Mouse (Mus musculus): ENCODE data around the gene B230118H07Rik.

B230118H07Rik gene

DNA sequence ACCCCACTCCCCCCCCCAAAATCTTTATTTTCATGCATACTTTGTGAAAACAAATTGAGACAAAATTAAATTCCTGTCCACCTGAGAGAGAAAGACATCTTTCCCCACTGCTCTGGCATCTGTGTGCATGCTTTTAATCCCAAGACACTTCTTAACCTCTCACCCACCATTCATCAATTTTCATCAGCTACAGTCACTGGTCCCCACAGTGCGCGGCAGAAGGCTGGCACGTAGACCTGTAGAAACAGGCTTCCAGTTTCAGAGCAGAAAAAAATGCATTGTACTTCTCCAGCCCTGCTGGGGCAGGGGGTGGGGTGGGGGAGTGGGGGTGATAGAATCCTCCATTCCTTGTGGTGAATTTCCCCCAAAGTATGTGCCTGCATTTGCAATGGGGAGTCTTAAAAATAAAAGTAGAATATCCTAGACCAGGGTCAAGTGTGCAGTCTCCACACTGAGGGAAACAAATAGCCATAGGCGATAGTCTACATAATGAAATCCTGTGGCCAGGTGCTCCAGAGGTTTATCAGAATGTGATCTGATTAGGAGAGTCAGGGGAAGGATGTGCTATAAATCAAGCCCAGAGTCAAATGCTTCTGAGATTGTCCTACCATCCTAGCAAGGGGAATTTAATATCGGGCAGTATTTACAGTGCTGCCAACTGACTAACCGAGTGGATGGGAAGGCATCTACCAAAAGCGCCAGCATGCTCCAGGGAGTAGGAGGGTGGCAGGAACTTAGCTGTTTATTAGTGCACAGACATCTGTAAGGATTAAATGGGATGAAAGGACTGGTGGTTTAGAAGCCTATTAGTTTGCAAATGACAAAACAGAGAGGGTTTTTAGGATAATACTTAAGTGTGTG lies 10.1 kb downstream of the B230118H07Rik start:
- DNase-seq (ENCODE audit: low spot score): no peak

DNA sequence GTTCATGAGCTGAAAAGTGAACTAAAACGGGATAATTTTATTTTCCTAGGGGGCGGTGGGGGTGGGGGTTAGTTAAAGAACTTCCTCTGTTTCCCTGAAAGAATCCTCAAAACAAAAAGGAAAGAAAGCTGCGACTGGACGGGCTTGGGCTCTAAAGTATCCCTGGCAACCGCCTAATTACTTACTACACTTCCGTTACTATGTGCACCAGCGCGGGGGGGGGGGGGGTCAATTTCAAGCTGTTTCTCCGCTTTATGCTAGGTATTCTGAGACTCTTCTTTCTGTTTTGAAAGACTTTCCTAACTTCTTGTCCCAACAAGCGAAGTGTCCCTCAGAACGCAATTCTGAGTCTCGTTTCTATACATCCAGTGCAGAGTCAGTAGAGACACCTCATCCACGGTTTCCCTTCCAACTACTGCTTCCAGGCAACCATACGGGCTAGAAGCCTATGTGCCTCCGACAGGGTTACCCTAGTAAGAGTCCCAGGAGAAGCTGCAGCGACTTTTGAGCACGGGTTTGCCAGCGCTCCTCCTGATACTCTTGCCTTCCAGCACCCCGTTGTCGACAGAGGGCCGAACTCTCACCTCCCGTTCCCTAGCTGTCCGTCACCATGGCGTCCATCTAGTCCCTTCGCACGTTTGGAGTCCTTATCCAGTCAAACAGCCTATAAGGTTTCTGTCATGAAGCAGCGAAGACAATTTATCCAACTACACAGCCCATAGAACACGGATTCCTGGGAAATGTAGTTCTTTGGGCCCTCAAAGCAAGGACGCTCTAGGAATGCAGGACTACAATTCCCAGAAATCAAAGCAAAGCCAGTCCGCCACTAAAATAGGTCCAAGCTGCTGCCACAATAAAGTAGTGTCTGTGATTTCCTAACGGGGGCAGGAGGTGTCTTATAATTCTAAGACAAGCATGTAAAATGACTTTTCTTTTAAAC lies 20.8 kb downstream of the B230118H07Rik start:
- DNase-seq (ENCODE audit: low spot score): peak; percentile 79

GRCm38 (mm10) chr2:101627227-101627626 lies 22.1 kb downstream of the B230118H07Rik start:
- no peak for DNase-seq (ENCODE audit: low spot score)

- no peak for DNase-seq (ENCODE audit: low spot score)
Observed at GRCm38 (mm10) chr2:101624526-101624925, 24.8 kb downstream of the B230118H07Rik start, which contains the start of gene Rag2. Gene Rag2, plus strand, starts transcription at chr2:101624718.

- DNase-seq (ENCODE audit: low spot score): no peak
Observed at GRCm38 (mm10) chr2:101624011-101624410, 25.3 kb downstream of the B230118H07Rik start.

DNA sequence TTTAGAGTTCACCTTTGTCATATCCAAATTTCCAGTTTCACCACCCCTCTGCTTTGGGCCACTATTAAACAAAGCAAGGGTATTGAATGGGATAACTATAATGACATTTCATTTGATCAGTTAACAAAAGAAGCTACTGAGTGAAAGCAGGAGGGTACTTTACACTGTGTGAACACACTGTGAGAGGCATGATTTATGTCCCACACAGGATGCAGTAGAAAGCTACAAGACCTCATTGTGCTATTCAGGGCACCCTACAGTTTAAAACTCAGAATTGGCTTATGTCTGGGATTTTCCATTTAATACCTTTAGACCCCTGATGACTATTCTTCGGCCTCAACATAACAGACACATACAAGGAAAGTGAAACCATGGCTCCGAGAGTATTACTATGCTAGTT lies 26.3 kb downstream of the B230118H07Rik start:
- DNase-seq (ENCODE audit: low spot score): no peak

GRCm38 (mm10) chr2:101621611-101622010 lies 27.7 kb downstream of the B230118H07Rik start:
- no peak for DNase-seq (ENCODE audit: low spot score)

DNA sequence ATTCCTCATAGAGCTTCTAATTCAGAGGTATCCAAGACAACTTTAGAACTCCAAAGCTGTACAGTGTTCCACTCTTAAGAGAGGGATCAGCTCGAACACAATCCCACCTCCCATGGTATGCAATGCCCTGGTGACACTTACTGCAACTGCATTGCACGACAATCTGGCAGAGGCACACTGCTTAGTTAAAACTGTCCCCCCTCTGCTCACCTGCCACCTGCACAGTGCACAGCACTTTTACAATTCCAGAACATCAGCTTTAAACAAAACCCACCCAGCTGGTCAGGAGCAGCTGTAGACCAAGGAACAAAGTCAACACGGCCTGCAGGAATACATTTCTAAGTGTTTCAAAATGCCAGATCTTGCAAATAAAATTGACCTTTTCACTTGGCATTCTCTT lies 28.4 kb downstream of the B230118H07Rik start:
- no peak for DNase-seq (ENCODE audit: low spot score)

- DNase-seq (ENCODE audit: low spot score): no peak
Observed at GRCm38 (mm10) chr2:101618373-101618772, 31.0 kb downstream of the B230118H07Rik start.

DNA sequence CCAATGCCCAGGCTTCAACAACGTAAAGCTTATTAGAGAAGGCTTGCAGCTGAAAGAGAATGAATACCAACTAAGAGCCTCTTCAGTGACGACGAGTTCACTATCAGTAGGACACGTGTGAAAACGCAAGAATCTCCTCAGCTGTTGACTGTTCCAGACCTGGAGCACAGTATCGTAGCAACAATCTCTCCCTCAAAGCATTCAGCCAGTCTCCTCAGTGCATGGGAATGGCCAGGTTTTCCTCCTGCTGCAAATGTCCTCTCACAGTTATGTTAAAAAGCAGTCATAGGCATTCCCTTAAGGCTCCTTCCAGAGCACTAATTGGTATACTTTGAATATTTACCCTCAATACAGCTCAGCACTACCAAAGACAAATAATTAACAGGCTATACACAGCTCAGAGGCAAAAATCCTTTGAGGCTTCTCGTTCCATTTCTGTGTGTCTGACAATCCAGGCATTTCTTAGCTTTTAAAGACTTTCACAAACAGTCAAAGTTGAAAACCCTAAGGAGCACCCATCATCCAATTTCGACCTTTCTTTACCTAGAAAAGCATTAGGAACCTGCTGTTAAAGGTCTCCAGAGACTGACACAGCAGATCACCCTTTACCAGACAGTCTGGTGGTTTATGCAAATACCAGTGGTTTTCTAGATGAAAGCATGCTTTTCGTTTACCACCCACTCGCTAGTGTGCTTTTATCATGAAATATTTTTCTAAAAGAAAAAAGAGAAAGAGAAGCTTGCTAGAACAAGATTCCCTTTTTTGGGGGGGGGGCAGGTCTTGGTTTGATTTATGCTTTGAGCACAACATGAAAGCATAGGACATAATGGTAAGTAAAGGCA lies 33.6 kb downstream of the B230118H07Rik start:
- DNase-seq (ENCODE audit: low spot score): peak; percentile 21

DNA sequence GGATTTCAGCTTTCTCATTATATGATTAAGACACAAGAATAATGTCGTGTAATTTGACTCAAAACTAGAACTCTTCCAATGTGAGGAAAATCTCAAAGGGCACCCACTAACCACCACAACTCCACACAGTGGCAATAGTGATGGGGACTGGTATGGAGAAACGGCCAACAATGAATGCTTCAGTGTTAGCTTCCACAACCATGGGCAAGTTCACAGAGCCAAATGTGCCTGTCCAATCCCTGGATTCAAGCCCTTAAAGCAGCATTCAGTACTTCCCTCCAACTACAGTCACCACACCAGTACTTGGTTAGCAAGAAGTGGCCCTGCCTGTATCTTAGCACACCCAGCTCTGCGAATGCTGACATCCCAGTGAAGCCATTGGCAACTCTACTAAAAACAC lies 38.5 kb downstream of the B230118H07Rik start:
- DNase-seq (ENCODE audit: low spot score): no peak

DNA sequence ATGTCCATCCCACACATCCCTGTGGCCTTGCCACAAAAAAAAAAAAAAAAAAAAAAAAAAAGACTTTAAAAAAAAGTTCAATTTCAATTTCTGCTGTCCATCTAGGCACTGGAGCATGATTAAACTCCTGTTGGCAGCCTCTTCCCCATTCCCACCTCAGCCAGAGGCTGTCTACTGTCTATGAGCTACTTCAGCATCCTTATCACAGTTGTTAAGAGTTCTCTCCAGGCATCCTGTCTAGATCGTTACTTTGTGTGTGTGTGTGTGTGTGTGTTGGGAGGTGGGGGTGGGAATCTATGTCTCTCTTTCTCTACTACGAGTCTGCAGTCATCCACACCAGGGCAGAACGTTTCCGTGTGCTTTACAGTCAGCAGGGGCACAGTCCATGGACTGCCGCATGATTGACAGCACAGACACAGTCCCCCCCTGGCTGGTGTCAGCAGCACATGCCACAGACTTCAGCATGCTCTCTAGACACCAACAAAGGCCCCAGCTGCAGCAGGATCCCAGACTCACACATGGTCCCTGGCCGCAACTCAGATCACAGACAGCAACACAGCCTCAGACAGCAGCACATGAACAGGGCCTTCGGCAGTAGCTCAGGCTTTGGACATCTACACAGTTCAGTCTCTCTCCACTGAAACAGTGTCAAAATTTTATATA lies 41.0 kb downstream of the B230118H07Rik start:
- no peak for DNase-seq (ENCODE audit: low spot score)

DNA sequence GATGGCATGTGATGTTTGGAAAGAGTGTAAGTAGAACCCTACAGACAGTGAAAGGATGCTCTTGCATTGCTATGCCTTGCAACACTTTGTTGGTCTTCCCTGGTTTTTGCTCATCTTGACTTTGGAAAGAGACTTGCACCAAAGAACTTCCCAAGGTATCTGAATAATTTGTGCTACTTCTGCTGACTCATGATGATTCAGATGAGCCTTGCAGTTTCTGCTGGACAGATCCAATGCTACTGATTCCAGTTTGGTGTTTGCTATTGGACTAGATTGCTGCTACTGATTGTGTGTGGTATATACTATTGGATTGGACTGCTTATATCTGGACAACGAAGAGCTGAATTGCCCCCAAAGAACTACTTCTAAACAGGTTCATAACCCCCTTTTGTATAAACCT lies 46.2 kb downstream of the B230118H07Rik start:
- DNase-seq (ENCODE audit: low spot score): no peak

- DNase-seq (ENCODE audit: low spot score): no peak
Observed at GRCm38 (mm10) chr2:101600703-101601102, 48.6 kb downstream of the B230118H07Rik start.

- no peak for DNase-seq (ENCODE audit: low spot score)
Observed at GRCm38 (mm10) chr2:101598190-101599181, 50.8 kb downstream of the B230118H07Rik start.

DNA sequence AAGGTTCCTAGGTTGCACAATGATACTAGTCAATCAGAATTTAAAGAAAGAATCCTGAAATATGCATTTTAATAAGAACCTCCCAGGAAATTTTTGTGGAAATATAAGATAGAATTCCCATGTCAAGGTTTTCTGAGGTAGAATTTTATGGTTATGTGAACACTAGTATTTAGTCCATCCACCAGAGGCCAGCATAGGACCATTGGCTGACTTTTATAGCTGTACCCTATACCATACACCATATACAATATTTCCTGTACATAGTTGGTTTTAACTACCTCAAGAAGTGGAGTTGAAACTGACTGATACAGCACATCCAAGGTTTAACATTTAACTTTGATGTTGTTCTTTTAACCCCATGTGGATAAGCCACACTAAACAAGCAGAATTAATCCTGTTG lies 52.1 kb downstream of the B230118H07Rik start:
- no peak for DNase-seq (ENCODE audit: low spot score)

DNA sequence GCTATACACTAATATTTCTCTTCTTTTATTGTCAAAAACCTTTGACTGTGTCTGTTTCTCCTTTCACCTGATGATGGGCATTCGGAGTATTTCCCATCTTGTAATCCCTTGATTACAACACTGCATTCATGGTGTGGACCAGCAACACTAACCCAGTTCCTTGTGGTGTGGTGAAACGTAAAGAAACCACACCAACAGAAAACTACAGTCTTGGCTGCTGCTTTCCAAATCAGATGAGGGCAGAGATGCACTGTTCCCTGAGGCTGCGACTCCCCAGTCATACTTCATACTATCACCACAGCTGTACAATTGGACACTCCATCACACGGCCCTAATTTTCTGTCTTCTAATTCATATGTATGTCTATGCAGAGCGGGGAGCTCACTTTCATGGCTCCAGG lies 54.7 kb downstream of the B230118H07Rik start:
- no peak for DNase-seq (ENCODE audit: low spot score)

DNA sequence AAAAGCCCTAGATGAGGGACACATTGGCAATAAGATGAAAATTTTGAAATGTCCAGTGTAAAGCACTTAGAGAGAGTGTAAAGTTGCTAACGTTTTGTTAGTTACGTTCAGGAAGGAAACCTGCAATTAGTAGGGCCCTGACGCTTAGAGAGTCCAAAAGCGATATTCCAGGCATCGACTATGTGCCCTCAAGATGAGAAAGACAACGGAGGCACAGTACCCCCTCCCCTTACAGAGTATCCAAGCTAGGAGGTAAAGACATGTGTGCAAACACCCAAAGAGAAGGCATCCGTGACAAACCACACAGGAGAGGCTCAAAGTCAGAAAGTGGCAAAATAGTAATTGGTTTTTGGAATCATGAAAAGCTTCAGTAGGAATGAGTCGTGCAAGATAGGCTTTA lies 56.4 kb downstream of the B230118H07Rik start:
- no peak for DNase-seq (ENCODE audit: low spot score)

- DNase-seq (ENCODE audit: low spot score): no peak
Observed at GRCm38 (mm10) chr2:101592023-101592841, 57.1 kb downstream of the B230118H07Rik start.

Measured in T-cell, adult 2 months (primary cell).